Mouse (Mus musculus): ENCODE results near the gene Poldip3.
"Not testable (repeated sequence)": the region's sequence is repeated elsewhere in the genome, so short reads cannot be mapped to it uniquely, and the experiment has no call there.

Gene Poldip3

GRCm38 (mm10) chr15:83129530-83130231 lies 19.5 kb downstream of the Poldip3 start:
- DNase-seq (ENCODE audit: low read depth, low spot score), result no peak

GRCm38 (mm10) chr15:83127037-83127436 lies 22.1 kb downstream of the Poldip3 start:
- not testable (repeated sequence) for DNase-seq (ENCODE audit: low read depth, low spot score)

GRCm38 (mm10) chr15:83126582-83126981 lies 22.6 kb downstream of the Poldip3 start:
- DNase-seq (ENCODE audit: low read depth, low spot score), result no peak

GRCm38 (mm10) chr15:83124625-83125024 lies 24.6 kb downstream of the Poldip3 start:
- DNase-seq (ENCODE audit: low read depth, low spot score), result no peak

- peak; percentile 85 for DNase-seq (ENCODE audit: low read depth, low spot score)
Measured at GRCm38 (mm10) chr15:83122566-83123145, 26.5 kb downstream of the Poldip3 start, which contains the start of gene Rrp7a. Rrp7a (minus strand) TSS chr15:83122801.

GRCm38 (mm10) chr15:83121709-83122565 lies 27.2 kb downstream of the Poldip3 start:
- peak; percentile 83 for DNase-seq (ENCODE audit: low read depth, low spot score)

- peak; percentile 37 for DNase-seq (ENCODE audit: low read depth, low spot score)
Measured at GRCm38 (mm10) chr15:83118360-83118759, 30.8 kb downstream of the Poldip3 start.

- no peak for DNase-seq (ENCODE audit: low read depth, low spot score)
Measured at GRCm38 (mm10) chr15:83115071-83115470, 34.1 kb downstream of the Poldip3 start.

- DNase-seq (ENCODE audit: low read depth, low spot score), result no peak
Measured at GRCm38 (mm10) chr15:83114106-83114505, 35.1 kb downstream of the Poldip3 start.

GRCm38 (mm10) chr15:83112898-83113297 lies 36.3 kb downstream of the Poldip3 start:
- DNase-seq (ENCODE audit: low read depth, low spot score), result peak; percentile 40

- DNase-seq (ENCODE audit: low read depth, low spot score), result no peak
Measured at GRCm38 (mm10) chr15:83111874-83112273, 37.3 kb downstream of the Poldip3 start.

- DNase-seq (ENCODE audit: low read depth, low spot score), result no peak
Measured at GRCm38 (mm10) chr15:83111290-83111689, 37.9 kb downstream of the Poldip3 start.

GRCm38 (mm10) chr15:83107814-83108213 lies 41.4 kb downstream of the Poldip3 start:
- DNase-seq (ENCODE audit: low read depth, low spot score), result no peak

GRCm38 (mm10) chr15:83106426-83106825 lies 42.8 kb downstream of the Poldip3 start:
- no peak for DNase-seq (ENCODE audit: low read depth, low spot score)

GRCm38 (mm10) chr15:83103111-83103510 lies 46.1 kb downstream of the Poldip3 start:
- no peak for DNase-seq (ENCODE audit: low read depth, low spot score)

GRCm38 (mm10) chr15:83100332-83100662 lies 48.9 kb downstream of the Poldip3 start:
- DNase-seq (ENCODE audit: low read depth, low spot score), result no peak

- peak; percentile 92 for DNase-seq (ENCODE audit: low read depth, low spot score)
Measured at GRCm38 (mm10) chr15:83099533-83100331, 49.5 kb downstream of the Poldip3 start.

GRCm38 (mm10) chr15:83095950-83096349 lies 53.2 kb downstream of the Poldip3 start:
- DNase-seq (ENCODE audit: low read depth, low spot score), result peak; percentile 28

- no peak for DNase-seq (ENCODE audit: low read depth, low spot score)
Measured at GRCm38 (mm10) chr15:83093687-83094086, 55.5 kb downstream of the Poldip3 start.

GRCm38 (mm10) chr15:83090874-83091273 lies 58.3 kb downstream of the Poldip3 start:
- DNase-seq (ENCODE audit: low read depth, low spot score), result no peak

- DNase-seq (ENCODE audit: low read depth, low spot score), result no peak
Measured at GRCm38 (mm10) chr15:83089429-83089605, 59.9 kb downstream of the Poldip3 start, which contains the start of gene Serhl. Serhl (plus strand) TSS chr15:83089506.

All from CD4-positive helper T cell, adult 2 months (primary cell).